Mouse (Mus musculus): ENCODE measurements at regions not wholly inside any gene's neighbourhood (a gene's known extent, or its start where the extent isn't known, plus 50 kb on each side); places are given as distances from the start of the nearest gene placed in this dataset.

- no peak overlapping the region for H3K27ac ChIP-seq
- TF ChIP-seq CTCF (IDR thresholded peaks at IDR 0.05): no peak
- intact Hi-C loops (cut with DNase I): loop anchor here (5.0 kb wide), 1 partner anchor 45 kb away; no protein-coding TSS in a partner anchor
- H3K4me3 ChIP-seq: no peak overlapping the region
- DNase-seq: no peak
Measured at GRCm38 (mm10) chr1:73716901-73717300, 407.3 kb downstream of the Tns1 start.

- no peak overlapping the region for H3K27ac ChIP-seq
- no peak for TF ChIP-seq CTCF (IDR thresholded peaks at IDR 0.05)
- no peak for DNase-seq
- no peak overlapping the region for H3K4me3 ChIP-seq
- intact Hi-C loops (cut with DNase I): loop anchor here (5.0 kb wide), 1 partner anchor 43 kb away; no protein-coding TSS in a partner anchor
Measured at GRCm38 (mm10) chr1:73715571-73715970, 408.7 kb downstream of the Tns1 start.

DNA sequence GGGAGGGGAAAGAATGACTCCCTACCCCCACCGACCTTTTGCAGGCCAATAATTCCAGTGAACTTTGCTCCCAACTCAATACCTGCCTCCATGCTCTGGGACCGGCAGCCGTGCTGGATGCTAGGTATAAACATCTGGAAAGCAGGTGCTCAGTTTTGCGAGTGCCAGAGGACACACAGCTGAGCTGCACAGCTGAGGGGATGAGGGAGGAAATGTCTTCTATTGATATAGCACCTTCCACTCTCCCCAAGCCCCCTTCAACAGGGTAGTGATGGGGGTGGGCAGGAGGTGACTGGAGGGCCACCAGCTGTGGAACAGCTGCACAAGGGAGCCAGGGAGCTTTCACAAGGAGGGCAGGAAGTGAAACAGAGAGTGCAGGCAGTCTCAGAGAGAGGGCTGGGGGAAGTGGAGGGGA is 421.8 kb downstream of the Tns1 start:
- Histone ChIP-seq H3K4me3 (no peak overlapping the region), H3K27ac (no peak overlapping the region)
- TF ChIP-seq CTCF (IDR thresholded peaks at IDR 0.05): no peak
- no peak for DNase-seq
- intact Hi-C loops (cut with DNase I): no loop called here

- Histone ChIP-seq H3K4me3 (no peak overlapping the region), H3K27ac (no peak overlapping the region)
- TF ChIP-seq CTCF (IDR thresholded peaks at IDR 0.05): no peak
- intact Hi-C loops (cut with DNase I): no loop called here
- no peak for DNase-seq
Measured at GRCm38 (mm10) chr1:73693537-73693936, 430.7 kb downstream of the Tns1 start.

DNA sequence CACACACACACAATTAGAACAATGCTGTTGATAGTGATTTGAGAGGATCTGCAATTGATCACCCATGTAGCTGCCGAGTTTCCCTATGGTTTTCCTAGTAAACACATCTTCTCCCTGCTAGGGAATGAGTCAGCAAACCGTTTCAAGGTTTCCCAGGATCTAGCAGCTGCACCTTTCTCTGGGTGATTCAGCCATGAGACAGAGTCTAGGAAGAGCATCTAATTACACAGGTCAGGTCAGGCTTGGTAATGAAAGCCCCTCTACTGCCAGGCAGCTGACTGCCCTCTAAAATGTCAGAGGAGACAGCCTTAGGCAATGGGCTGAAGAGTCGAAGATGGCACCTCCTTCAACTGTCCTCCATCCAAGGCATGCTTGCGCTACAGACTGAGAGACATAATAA is 438.5 kb downstream of the Tns1 start:
- TF ChIP-seq CTCF (IDR thresholded peaks at IDR 0.05): no peak
- intact Hi-C loops (cut with DNase I): no loop called here
- no peak overlapping the region for H3K4me3 ChIP-seq
- no peak for DNase-seq
- no peak overlapping the region for H3K27ac ChIP-seq

GRCm38 (mm10) chr1:73685066-73685465 is 439.2 kb downstream of the Tns1 start:
- intact Hi-C loops (cut with DNase I): no loop called here
- no peak for TF ChIP-seq CTCF (IDR thresholded peaks at IDR 0.05)
- no peak for DNase-seq
- no peak overlapping the region for H3K27ac ChIP-seq
- no peak overlapping the region for H3K4me3 ChIP-seq

- Histone ChIP-seq H3K4me3 (no peak overlapping the region), H3K27ac (no peak overlapping the region)
- intact Hi-C loops (cut with DNase I): no loop called here
- DNase-seq: no peak
- no peak for TF ChIP-seq CTCF (IDR thresholded peaks at IDR 0.05)
Measured at GRCm38 (mm10) chr1:73684166-73684565, 440.1 kb downstream of the Tns1 start.

- DNase-seq: no peak
- Histone ChIP-seq H3K27ac (no peak overlapping the region), H3K4me3 (no peak overlapping the region)
- intact Hi-C loops (cut with DNase I): no loop called here
- no peak for TF ChIP-seq CTCF (IDR thresholded peaks at IDR 0.05)
Measured at GRCm38 (mm10) chr1:73683132-73683888, 440.9 kb downstream of the Tns1 start.

DNA sequence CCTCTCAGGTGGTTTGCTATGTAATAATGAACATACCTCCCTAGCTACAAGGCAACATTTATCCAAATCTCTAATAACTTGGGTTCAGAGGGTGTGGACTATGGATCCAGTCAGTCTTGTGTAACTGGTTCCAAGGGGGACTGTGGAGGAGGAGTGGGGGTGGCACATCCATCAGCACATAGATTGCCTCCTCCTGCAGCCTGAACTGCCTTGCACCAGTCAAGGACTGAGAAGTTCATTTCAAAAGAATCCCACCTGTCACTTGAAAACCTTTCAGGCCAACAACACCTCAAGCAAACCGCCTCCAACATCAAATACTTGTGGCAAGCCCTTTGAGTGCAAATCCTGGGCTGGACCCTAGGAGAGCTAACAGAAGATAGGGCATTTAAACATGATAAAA is 442.6 kb downstream of the Tns1 start:
- no peak for DNase-seq
- H3K27ac ChIP-seq: no peak overlapping the region
- TF ChIP-seq CTCF (IDR thresholded peaks at IDR 0.05): no peak
- no peak overlapping the region for H3K4me3 ChIP-seq
- intact Hi-C loops (cut with DNase I): no loop called here

GRCm38 (mm10) chr1:73680829-73681228 is 443.4 kb downstream of the Tns1 start:
- intact Hi-C loops (cut with DNase I): no loop called here
- no peak for TF ChIP-seq CTCF (IDR thresholded peaks at IDR 0.05)
- DNase-seq: no peak
- H3K4me3 ChIP-seq: no peak overlapping the region
- H3K27ac ChIP-seq: no peak overlapping the region

DNA sequence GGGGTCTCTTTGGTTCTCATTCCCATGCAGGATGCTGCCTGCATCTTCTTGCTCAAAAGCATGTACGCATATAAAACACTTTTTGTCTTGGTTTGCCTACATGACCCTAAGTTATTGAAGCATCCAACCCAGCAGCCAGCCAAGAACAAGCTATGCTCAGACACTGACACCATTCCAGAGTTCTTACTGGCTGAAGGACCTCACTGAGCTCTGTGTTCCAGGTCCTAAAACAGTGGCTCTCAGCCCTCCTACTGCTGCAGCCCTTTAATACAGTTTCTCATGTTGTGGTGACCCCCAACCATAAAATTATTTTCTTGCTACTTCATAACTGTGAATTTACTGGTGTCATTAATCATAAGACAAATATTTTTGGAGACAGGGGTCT is 450.4 kb downstream of the Tns1 start:
- TF ChIP-seq CTCF (IDR thresholded peaks at IDR 0.05): no peak
- intact Hi-C loops (cut with DNase I): loop anchor here (5.0 kb wide), 1 partner anchor 43 kb away; no protein-coding TSS in a partner anchor
- H3K4me3 ChIP-seq: no peak overlapping the region

DNA sequence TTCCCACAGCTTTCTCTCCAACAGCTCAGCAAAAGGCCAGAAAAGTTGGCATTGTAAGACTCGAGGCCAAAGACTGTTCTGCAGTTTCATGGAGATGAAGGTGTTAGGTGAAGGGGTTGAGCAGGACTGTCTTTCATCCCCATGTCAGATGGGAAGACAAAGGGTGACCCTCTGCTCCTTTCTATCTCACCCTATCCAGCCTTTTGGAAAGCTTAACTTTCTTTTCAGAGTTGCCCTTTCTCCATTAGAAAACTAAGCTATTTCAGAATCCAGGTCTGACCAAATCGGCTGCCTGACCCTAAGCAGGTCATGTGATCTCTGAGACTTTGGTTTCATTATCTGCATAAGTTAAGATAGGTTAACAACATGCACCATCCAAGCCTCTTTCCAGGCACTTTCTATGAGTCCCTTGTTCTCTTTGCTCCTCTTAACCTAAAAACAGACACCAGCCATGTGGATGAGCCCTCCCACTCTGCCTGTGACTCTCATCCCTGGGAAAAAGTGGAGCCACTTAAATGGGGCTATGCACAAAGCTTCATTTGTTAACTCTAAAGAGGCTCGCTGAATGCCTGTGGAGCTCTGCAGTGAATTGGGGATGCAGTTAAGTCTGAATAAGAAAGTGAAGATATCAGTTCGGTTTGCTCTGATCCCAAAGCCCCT is 450.9 kb downstream of the Tns1 start:
- intact Hi-C loops (cut with DNase I): loop anchor here (5.0 kb wide), 1 partner anchor 44 kb away; no protein-coding TSS in a partner anchor
- Histone ChIP-seq H3K27ac (peak overlapping the region; percentile 16), H3K4me3 (no peak overlapping the region)
- no peak for DNase-seq
- TF ChIP-seq CTCF (IDR thresholded peaks at IDR 0.05): no peak

More for the DNA sequence above, 450.4 kb downstream of the Tns1 start:
- H3K27ac ChIP-seq: no peak overlapping the region
- no peak for DNase-seq

GRCm38 (mm10) chr1:73672239-73672638 is 452.0 kb downstream of the Tns1 start:
- peak; percentile 56 for DNase-seq
- no peak for TF ChIP-seq CTCF (IDR thresholded peaks at IDR 0.05)
- Histone ChIP-seq H3K4me3 (no peak overlapping the region), H3K27ac (peak overlapping the region; percentile 48; the same call in 1 of the 2 replicates)
- intact Hi-C loops (cut with DNase I): loop anchor here (5.0 kb wide), 1 partner anchor 45 kb away; no protein-coding TSS in a partner anchor

Measured in gastrocnemius, adult 2 months (tissue).